Mouse (Mus musculus) liver, adult 2 months (tissue): ENCODE data around the gene Zic5. TPM values are rescaled to one million over a fixed set of nuclear protein-coding genes. Genes with fewer than 3 reads are reported as not detected.

Source experiments
- DNase-seq: peaks from one replicate; pipeline ENCODE4 v3.0.0-alpha.2; 2011; ENCODE audit warnings: low read depth, low spot score; ENCODE audit errors: extremely low read depth
- H3K27ac ChIP-seq: fragments of 200-500 bp; replicated peaks from 2 replicates; pipeline ENCODE4 v1.5.1; 2012; ENCODE audit warnings: low read depth, mild to moderate bottlenecking, control low read depth, inconsistent platforms, low read length; ENCODE audit not compliant: insufficient read depth
- H3K27me3 ChIP-seq: fragments of 200-500 bp; 2 replicates; pipeline ENCODE4 v1.6.1; 2012; ENCODE audit warnings: mild to moderate bottlenecking, moderate library complexity, low read length, inconsistent platforms; ENCODE audit not compliant: control insufficient read depth, insufficient read depth
- H3K36me3 ChIP-seq: fragments of 200-500 bp; 2 replicates; pipeline ENCODE4 v1.6.1; 2012; ENCODE audit warnings: low read length, inconsistent platforms; ENCODE audit not compliant: control insufficient read depth, insufficient read depth
- H3K4me1 ChIP-seq: fragments of 200-500 bp; 2 replicates; pipeline ENCODE4 v1.6.1; 2011; ENCODE audit warnings: low read length; ENCODE audit not compliant: control insufficient read depth, insufficient read depth
- H3K4me3 ChIP-seq: fragments of 200-500 bp; 2 replicates; pipeline ENCODE4 v1.5.1; 2011; ENCODE audit warnings: low read depth, mild to moderate bottlenecking, control low read depth, low read length, moderate library complexity; ENCODE audit not compliant: insufficient read depth
- H3K79me2 ChIP-seq: fragments of 200-500 bp; 2 replicates; pipeline ENCODE4 v1.6.1; 2012; ENCODE audit warnings: inconsistent platforms, mild to moderate bottlenecking, low read length, moderate library complexity; ENCODE audit not compliant: control insufficient read depth, insufficient read depth
- H3K9ac ChIP-seq: fragments of 200-500 bp; 2 replicates; pipeline ENCODE4 v1.6.1; 2012; ENCODE audit warnings: low read depth, mild to moderate bottlenecking, control low read depth, inconsistent platforms, low read length
- CTCF ChIP-seq: fragments of 200-500 bp; IDR thresholded peaks from 2 replicates; pipeline ENCODE4 v1.5.1; 2011; ENCODE audit warnings: low read depth, low read length, control low read depth
- POLR2A ChIP-seq: fragments of 200-500 bp; IDR thresholded peaks from 2 replicates; pipeline ENCODE4 v1.6.1; 2011; ENCODE audit warnings: low read length, control low read depth; ENCODE audit not compliant: insufficient read depth; ENCODE audit errors: extremely low read depth
- WGBS: fragments of 180-500 bp; shearing (Covaris S2); methylation state at CpG from one replicate; pipeline ENCODE4 v1.1.7; 2018; 5-methylcytosine and 5-hydroxymethylcytosine counted together
- polyA plus RNA-seq: library from polyadenylated mRNA; depleted of rRNA; stranded (reverse); fragments of >200 nt; gene quantifications from 2 replicates; pipeline ENCODE4 v1.2.3, GENCODE M21; 2012
- total RNA-seq: library from RNA; depleted of rRNA; stranded (reverse); fragments of >200 nt; gene quantifications from 2 replicates; pipeline ENCODE4 v1.2.3, GENCODE M21; 2014

Zic5 gene
- total and polyA plus RNA-seq, 2 experiments: not detected

DNA sequence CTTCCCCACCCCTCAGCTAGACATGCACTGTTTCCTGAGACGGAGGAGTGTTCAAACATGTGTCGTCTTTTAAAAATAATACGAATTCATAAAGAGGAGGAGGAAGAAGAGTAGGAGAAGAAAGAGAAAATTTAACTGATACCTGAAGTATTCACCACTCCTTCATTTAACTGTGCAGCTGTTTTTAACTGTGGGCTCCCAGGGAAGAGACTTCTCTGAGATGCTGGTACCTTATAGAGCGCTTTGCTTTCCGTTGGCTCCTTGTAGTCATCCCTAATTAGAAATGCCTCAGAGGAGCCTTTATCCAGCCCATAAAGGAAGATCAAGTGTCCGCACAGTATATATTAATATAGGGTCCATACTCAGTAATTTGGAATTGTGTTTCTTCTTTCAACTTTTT lies 26.0 kb upstream of the Zic5 start:
- no peaks in the 10 kb centered on the region for H3K36me3 ChIP-seq
- H3K4me1 ChIP-seq: no peaks in the 10 kb centered on the region; the same call in 1 of the 2 replicates
- H3K27me3 ChIP-seq: peaks cover 19% of the 10 kb centered on the region
- H3K9ac ChIP-seq: no peak overlapping the region
- DNase-seq: no peak
- 90% methylated on average over 6 of the region's 6 CpGs for WGBS
- no peak overlapping the region for H3K27ac ChIP-seq
- no peaks in the 10 kb centered on the region for H3K79me2 ChIP-seq
- H3K4me3 ChIP-seq: no peak overlapping the region
- no peak for TF ChIP-seq CTCF
- no peak for TF ChIP-seq POLR2A

DNA sequence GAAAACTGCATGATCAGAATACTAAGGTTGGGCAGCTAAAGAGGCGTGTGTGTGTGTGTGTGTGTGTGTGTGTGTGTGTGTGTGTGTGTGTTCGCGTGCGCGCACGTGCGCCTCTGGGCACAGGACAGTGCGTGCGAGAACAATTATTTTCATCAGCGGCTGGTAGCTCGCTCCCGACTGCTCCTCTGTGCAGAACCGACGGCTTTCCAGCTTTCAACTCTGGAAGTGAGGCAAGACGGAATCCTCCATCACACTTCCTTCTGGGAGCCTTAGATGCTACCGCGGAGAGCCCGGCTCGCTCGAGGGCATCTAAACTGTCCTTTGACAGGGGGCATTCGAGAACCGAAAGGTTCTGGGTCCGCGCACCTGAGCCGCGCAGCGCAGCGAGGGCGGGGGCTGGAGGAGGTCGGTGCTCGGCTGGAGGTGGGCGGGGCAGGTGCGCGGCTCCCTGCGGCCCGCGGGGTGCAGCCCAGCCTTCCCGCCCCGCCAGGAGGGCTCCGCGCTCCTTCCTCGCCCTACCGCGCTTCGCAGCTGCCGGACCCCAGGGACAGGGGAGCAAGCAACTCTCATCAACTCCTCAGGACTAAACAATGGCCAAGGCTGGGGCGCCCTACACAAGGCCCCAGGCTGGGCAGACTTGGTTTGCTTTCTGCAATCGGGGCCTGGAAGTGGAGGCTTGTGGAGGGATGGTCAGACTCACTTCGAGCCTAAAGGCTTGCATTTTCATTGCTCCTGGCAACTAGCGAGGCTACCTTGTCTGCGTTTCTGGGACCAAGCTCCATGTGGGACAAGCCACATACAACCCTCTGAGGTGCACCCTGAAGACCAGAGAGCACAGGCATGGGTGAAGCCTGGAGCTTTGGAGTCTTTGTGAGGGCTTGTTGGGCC lies 25.2 kb upstream of the Zic5 start, which contains the start of gene Gm10837:
TSS of gene Gm10837 (plus strand) at position 146 of the 888 bp plus-strand sequence.
- Histone ChIP-seq H3K4me3 (no peak within 1 kb of the TSS), H3K4me1 (no peaks in the 10 kb centered on the region; the same call in 1 of the 2 replicates), H3K27ac (no peak within 1 kb of the TSS), H3K79me2 (no peaks in the 10 kb centered on the region), H3K27me3 (peaks cover 19% of the 10 kb centered on the region), H3K36me3 (no peaks in the 10 kb centered on the region), H3K9ac (no peak within 1 kb of the TSS)
- WGBS: 5% methylated on average over 51 of the region's 51 CpGs
- no peak for DNase-seq
- no peak for TF ChIP-seq CTCF
- TF ChIP-seq POLR2A: no peak

DNA sequence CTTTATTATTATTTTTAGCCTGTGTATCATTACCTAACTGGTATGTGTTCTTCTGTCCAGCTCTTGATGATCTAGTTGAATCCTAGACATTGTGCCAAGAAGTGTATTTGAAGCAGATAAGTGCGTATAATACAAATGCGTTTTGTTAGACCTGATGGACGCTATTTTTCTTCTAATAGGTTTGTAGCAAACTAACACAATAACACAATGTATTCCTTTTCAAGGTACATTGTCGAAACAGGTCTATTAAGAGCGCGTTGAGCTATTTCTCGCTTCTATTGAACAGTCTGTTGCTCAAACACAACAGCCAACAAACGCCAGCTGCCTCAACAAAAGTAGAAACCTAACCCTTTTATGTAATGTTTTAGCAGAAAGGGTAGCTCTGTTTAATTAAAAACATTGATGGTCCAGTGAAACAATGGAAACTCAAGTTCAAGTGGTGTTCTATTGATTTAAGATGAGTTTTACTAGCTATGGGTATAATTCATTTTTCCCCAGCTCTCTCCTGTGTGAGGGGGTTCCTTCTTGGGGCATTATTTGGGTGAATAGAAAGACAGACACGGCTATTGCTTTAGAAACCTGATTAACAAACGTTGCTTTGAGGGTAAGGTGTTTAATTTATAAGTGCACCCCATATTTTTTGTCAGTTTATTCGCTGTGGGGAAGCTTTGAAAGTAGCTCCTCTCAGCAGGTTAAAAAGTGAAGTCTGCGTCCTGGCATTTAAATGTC lies 24.4 kb upstream of the Zic5 start:
- DNase-seq: peak; percentile 30
- no peaks in the 10 kb centered on the region for H3K79me2 ChIP-seq
- no peak overlapping the region for H3K4me3 ChIP-seq
- no peaks in the 10 kb centered on the region for H3K36me3 ChIP-seq
- TF ChIP-seq POLR2A (no peak), CTCF (no peak)
- H3K4me1 ChIP-seq: no peaks in the 10 kb centered on the region; the same call in 1 of the 2 replicates
- H3K9ac ChIP-seq: no peak overlapping the region
- 10% methylated on average over 12 of the region's 12 CpGs for WGBS
- peaks cover 23% of the 10 kb centered on the region for H3K27me3 ChIP-seq
- H3K27ac ChIP-seq: no peak overlapping the region

DNA sequence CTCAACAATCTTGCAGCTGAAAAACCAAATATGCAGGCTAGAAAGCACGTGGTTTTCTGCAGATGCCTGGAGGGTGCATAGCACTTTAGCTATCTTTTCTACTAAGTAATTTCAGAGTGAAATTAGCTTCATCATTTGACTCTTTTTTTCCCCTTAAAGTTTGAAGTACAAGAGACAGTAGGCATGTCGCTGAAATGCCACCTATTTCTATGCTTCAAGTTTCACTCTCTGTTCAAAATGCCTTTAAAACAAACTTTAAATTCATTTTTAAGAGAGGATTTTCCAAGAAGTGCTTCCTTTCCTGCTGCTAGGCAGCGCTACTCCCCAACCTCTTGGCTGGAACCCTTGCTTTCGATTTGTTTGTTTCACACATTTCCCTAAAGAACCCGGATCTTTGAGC lies 23.6 kb upstream of the Zic5 start:
- Histone ChIP-seq H3K36me3 (no peaks in the 10 kb centered on the region), H3K79me2 (no peaks in the 10 kb centered on the region), H3K9ac (no peak overlapping the region), H3K4me3 (no peak overlapping the region), H3K27ac (no peak overlapping the region), H3K27me3 (peaks cover 28% of the 10 kb centered on the region), H3K4me1 (no peaks in the 10 kb centered on the region; the same call in 1 of the 2 replicates)
- no peak for DNase-seq
- TF ChIP-seq POLR2A (no peak), CTCF (no peak)
- 2% methylated on average over 5 of the region's 5 CpGs for WGBS

DNA sequence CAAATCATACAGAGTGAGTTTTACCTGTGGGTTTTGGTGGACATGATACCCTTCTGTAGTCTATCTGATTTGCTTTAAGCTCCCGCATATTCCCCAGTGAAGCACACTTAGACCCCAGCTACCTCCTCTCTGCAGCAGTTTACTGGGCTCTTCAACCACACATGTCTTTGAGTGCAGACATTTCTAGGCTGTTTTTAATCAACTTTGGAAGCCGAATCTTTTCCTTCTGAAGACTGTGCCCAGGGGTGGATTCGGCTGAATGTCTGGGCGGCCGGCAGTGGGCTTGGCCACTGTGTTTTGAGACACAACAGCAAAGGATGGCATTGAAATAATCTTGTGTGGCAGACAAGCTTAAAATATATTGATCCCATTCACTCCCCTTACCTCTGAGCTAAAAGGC lies 21.9 kb upstream of the Zic5 start:
- Histone ChIP-seq H3K27ac (no peak overlapping the region), H3K79me2 (no peaks in the 10 kb centered on the region), H3K4me3 (no peak overlapping the region), H3K36me3 (no peaks in the 10 kb centered on the region), H3K27me3 (peaks cover 34% of the 10 kb centered on the region), H3K9ac (no peak overlapping the region), H3K4me1 (no peaks in the 10 kb centered on the region; the same call in 1 of the 2 replicates)
- TF ChIP-seq POLR2A: no peak
- TF ChIP-seq CTCF: no peak
- no peak for DNase-seq
- 10% methylated on average over 5 of the region's 5 CpGs for WGBS
